Mouse (Mus musculus) kidney, adult 2 months (tissue): ENCODE data around the gene Fmo9. TPM values are rescaled to one million over a fixed set of nuclear protein-coding genes. Genes with fewer than 3 reads are reported as not detected.

Experiments
- DNase-seq: peaks from one replicate; pipeline ENCODE4 v3.0.0; 2021
- H3K27ac ChIP-seq: fragments of 200-500 bp; 2 replicates; pipeline ENCODE4 v1.5.1; 2012; ENCODE audit warnings: low read depth, low read length, control low read depth, inconsistent platforms; ENCODE audit not compliant: insufficient read depth
- H3K27me3 ChIP-seq: fragments of 200-500 bp; replicated peaks from 2 replicates; pipeline ENCODE4 v1.6.1; 2012; ENCODE audit warnings: mild to moderate bottlenecking, moderate library complexity, low read length, inconsistent platforms; ENCODE audit not compliant: control insufficient read depth, insufficient read depth
- H3K36me3 ChIP-seq: fragments of 200-500 bp; 2 replicates; pipeline ENCODE4 v1.6.1; 2012; ENCODE audit warnings: mild to moderate bottlenecking, moderate library complexity, low read length, inconsistent platforms; ENCODE audit not compliant: control insufficient read depth, insufficient read depth
- H3K4me1 ChIP-seq: fragments of 200-500 bp; 2 replicates; pipeline ENCODE4 v1.6.1; 2011; ENCODE audit warnings: low read length; ENCODE audit not compliant: control insufficient read depth, insufficient read depth
- H3K4me3 ChIP-seq: fragments of 200-500 bp; 2 replicates; pipeline ENCODE4 v1.5.1; 2011; ENCODE audit warnings: mild to moderate bottlenecking, low read depth, low read length, control low read depth; ENCODE audit not compliant: insufficient read depth
- CTCF ChIP-seq: fragments of 200-500 bp; conservative IDR thresholded peaks from 2 replicates; pipeline ENCODE4 v1.5.1; 2011; ENCODE audit warnings: low read depth, mild to moderate bottlenecking, control low read depth, low read length, moderate library complexity, mixed read lengths; ENCODE audit not compliant: insufficient read depth, insufficient read length
- POLR2A ChIP-seq: fragments of 200-500 bp; IDR thresholded peaks from one replicate; pipeline ENCODE4 v1.6.1; 2011; ENCODE audit warnings: low read depth, low read length, control low read depth
- WGBS: fragments of 180-500 bp; shearing (Covaris S2); methylation state at CpG from one replicate; pipeline ENCODE4 v1.1.7; 2018; 5-methylcytosine and 5-hydroxymethylcytosine counted together
- polyA plus RNA-seq: library from polyadenylated mRNA; depleted of rRNA; stranded (reverse); fragments of >200 nt; gene quantifications from 2 replicates; pipeline ENCODE4 v1.2.3, GENCODE M21; 2012; rRNA removed

Gene Fmo9
- polyA plus RNA-seq, 1 experiment, result not detected

DNA sequence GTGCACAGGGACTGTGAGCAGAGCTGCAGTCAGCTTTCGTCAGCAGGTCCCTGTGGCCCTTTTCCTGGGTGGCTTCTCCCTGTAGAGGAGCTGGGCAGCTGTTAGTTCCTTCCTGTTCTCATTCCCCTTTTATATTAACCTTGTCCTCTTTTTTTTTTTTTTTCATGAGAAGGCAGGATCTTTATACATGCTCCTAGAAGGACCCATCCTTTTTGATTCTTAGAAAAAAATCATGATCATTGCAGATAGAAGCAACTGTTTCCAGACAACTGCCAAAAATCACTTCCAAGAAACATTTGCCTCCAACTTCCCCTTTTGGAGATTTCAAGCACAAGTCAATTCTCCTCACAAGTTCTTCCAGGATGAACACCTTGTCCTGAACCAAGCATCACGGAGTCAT is 34.1 kb downstream of the Fmo9 start, which contains the start of gene Gm4847:
TSS of gene Gm4847 (minus strand) at position 101 of the 400 bp plus-strand sequence.
- H3K4me1 ChIP-seq, result no peaks in the 10 kb centered on the region
- no peaks in the 10 kb centered on the region for H3K36me3 ChIP-seq
- DNase-seq, result no peak
- 84% methylated on average over 2 of the region's 2 CpGs for WGBS
- no peak within 1 kb of the TSS for H3K4me3 ChIP-seq
- TF ChIP-seq POLR2A, result no peak
- TF ChIP-seq CTCF, result no peak
- no peak within 1 kb of the TSS for H3K27ac ChIP-seq
- H3K27me3 ChIP-seq, result no peaks in the 10 kb centered on the region

Other genes starting within 250 kb of the Fmo9 start
- not detected in 2 replicates for gene Gm4846, start 184.3 kb downstream of the Fmo9 start, polyA plus RNA-seq
- gene Gm4847, start 34.2 kb downstream of the Fmo9 start, polyA plus RNA-seq, result not detected in 2 replicates